Mouse (Mus musculus) right cerebral cortex, postnatal 36 days (tissue): ENCODE results near the gene Pole2.

ENCODE experiments used
- DNase-seq, 2 experiments: peaks; one replicate each; pipeline ENCODE4 v3.0.0; 2022; ENCODE audit warnings: low spot score in 2 of 2, mixed read lengths in 1 of 2

Gene Pole2

GRCm38 (mm10) chr12:69210056-69210979 is 17.7 kb downstream of the Pole2 start:
- DNase-seq = no peak

- DNase-seq = no peak
Measured at GRCm38 (mm10) chr12:69208520-69208919, 19.5 kb downstream of the Pole2 start.

GRCm38 (mm10) chr12:69207926-69208325 is 20.1 kb downstream of the Pole2 start:
- DNase-seq = no peak

- no peak for DNase-seq
Measured at GRCm38 (mm10) chr12:69207396-69207795, 20.6 kb downstream of the Pole2 start.

- no peak for DNase-seq
Measured at GRCm38 (mm10) chr12:69204052-69204833, 23.8 kb downstream of the Pole2 start, which contains the start of gene Gm49384. Gene Gm49384, minus strand, starts transcription at chr12:69204267.

GRCm38 (mm10) chr12:69198985-69199384 is 29.0 kb downstream of the Pole2 start:
- no peak for DNase-seq

GRCm38 (mm10) chr12:69198164-69198535 is 29.8 kb downstream of the Pole2 start, which contains the start of gene Dnaaf2:
Gene Dnaaf2, minus strand, starts transcription at chr12:69198429.
- peak; percentile 52 to 61 for DNase-seq

GRCm38 (mm10) chr12:69197378-69198163 is 30.4 kb downstream of the Pole2 start:
- peak; percentile 11 to 22 for DNase-seq

- DNase-seq = peak; percentile 57 to 62
Measured at GRCm38 (mm10) chr12:69196444-69197377, 31.3 kb downstream of the Pole2 start, which contains the start of gene Gm49383. Gene Gm49383, minus strand, starts transcription at chr12:69197104.

GRCm38 (mm10) chr12:69192637-69193036 is 35.4 kb downstream of the Pole2 start:
- DNase-seq = no peak

GRCm38 (mm10) chr12:69191396-69191795 is 36.6 kb downstream of the Pole2 start:
- no peak for DNase-seq

GRCm38 (mm10) chr12:69190522-69190921 is 37.5 kb downstream of the Pole2 start:
- no peak for DNase-seq

GRCm38 (mm10) chr12:69190074-69190473 is 37.9 kb downstream of the Pole2 start:
- DNase-seq = no peak

- no peak for DNase-seq
Measured at GRCm38 (mm10) chr12:69186811-69187471, 41.1 kb downstream of the Pole2 start.

GRCm38 (mm10) chr12:69185371-69185770 is 42.6 kb downstream of the Pole2 start:
- no peak for DNase-seq

GRCm38 (mm10) chr12:69184342-69185295 is 43.4 kb downstream of the Pole2 start:
- peak; percentile 42 to 55 for DNase-seq

GRCm38 (mm10) chr12:69183583-69184308 is 44.2 kb downstream of the Pole2 start, which contains the start of the genes Rpl36al and Mgat2:
Gene Rpl36al, minus strand, starts transcription at chr12:69184083.
Gene Mgat2, plus strand, starts transcription at chr12:69184157.
- peak; percentile 97 to 98 for DNase-seq

GRCm38 (mm10) chr12:69181800-69182199 is 46.2 kb downstream of the Pole2 start:
- DNase-seq = no peak
